Comparison of ENCODE assay signal across 14 mouse cellular contexts in genomic region chr3:115693390-115693789, GRCm38 (mm10). TPM values are rescaled to one million over a fixed set of nuclear protein-coding genes. Genes with fewer than 3 reads are reported as not detected.
DNase-seq lines count a peak whose midpoint lies in the region; ATAC-seq lines count a peak whose summit lies in the region.
"Had no signal": no experiment of that assay in that cellular context is flagged by ENCODE, and none has a peak within 500 bp of the region (broad histone marks: within the 10 kb centered on the region; RNA-seq: fewer than 3 reads in every experiment).

No protein-coding gene starts in this region.

- no peaks in the 10 kb centered on the region for H3K27me3 ChIP-seq in lung, embryonic 15.5 days
- no peaks in the 10 kb centered on the region for H3K27me3 ChIP-seq in hindbrain, embryonic 11.5 days (ENCODE audit: control insufficient read depth, insufficient read depth, low read length)
- H3K27me3 ChIP-seq: limb, embryonic 15.5 days; midbrain, embryonic 12.5 days had no signal

- H3K9ac ChIP-seq in lung, embryonic 15.5 days: no peak overlapping the region
- no peak overlapping the region for H3K9ac ChIP-seq in hindbrain, embryonic 11.5 days (ENCODE audit: low read depth, low read length)
- H3K9ac ChIP-seq: limb, embryonic 15.5 days; midbrain, embryonic 12.5 days had no signal

- intact Hi-C loops in left cerebral cortex, postnatal 14 days (cut with DNase I): no loop called here

- H3K9me3 ChIP-seq in lung, embryonic 15.5 days: no peaks in the 10 kb centered on the region
- H3K9me3 ChIP-seq in hindbrain, embryonic 11.5 days (ENCODE audit: control insufficient read depth, low read length): no peaks in the 10 kb centered on the region
- H3K9me3 ChIP-seq: hindbrain, embryonic 10.5 days; limb, embryonic 15.5 days; midbrain, embryonic 12.5 days had no signal

- ATAC-seq in lung, embryonic 15.5 days (ENCODE audit: borderline replicate concordance, extremely low read depth, low FRiP score, low TSS enrichment): no peak
- ATAC-seq in megakaryocyte progenitor cell, adult 5-6 weeks (replicated peaks; ENCODE audit: poor library complexity): peak; percentile 27
- ATAC-seq in hindbrain, embryonic 11.5 days (ENCODE audit: low FRiP score): no peak

- H3K4me1 ChIP-seq in lung, embryonic 15.5 days: no peaks in the 10 kb centered on the region
- H3K4me1 ChIP-seq in hindbrain, embryonic 11.5 days (replicated peaks; ENCODE audit: control insufficient read depth, insufficient read depth, low read length): no peaks in the 10 kb centered on the region
- H3K4me1 ChIP-seq: hindbrain, embryonic 10.5 days; limb, embryonic 15.5 days had no signal

- no peak overlapping the region for H3K4me2 ChIP-seq in lung, embryonic 15.5 days
- no peak overlapping the region for H3K4me2 ChIP-seq in hindbrain, embryonic 11.5 days (replicated peaks; ENCODE audit: low read depth, low read length)
- H3K4me2 ChIP-seq: limb, embryonic 15.5 days; midbrain, embryonic 12.5 days had no signal

- DNase-seq in lung, postnatal 36 days: no peak
- peak; percentile 57 for DNase-seq in T-cell, adult 2 months (ENCODE audit: low spot score)
- peak; percentile 64 for DNase-seq in induced T-regulatory cell, adult 2 months (ENCODE audit: low read depth)
- no peak for DNase-seq in left cerebral cortex, postnatal 14 days (ENCODE audit: low spot score in 2 of 2)
- DNase-seq in hindbrain, embryonic 11.5 days (ENCODE audit: low spot score): no peak
- DNase-seq in spleen, postnatal 14 days (ENCODE audit: low spot score in 2 of 2): no peak
- DNase-seq: cerebellum, adult 9-11 months; kidney, adult 11 months had no signal

- H3K4me3 ChIP-seq in lung, embryonic 15.5 days: no peak overlapping the region
- H3K4me3 ChIP-seq in hindbrain, embryonic 11.5 days (ENCODE audit: low read depth, low read length): no peak overlapping the region
- H3K4me3 ChIP-seq: hindbrain, embryonic 10.5 days; left cerebral cortex, adult 2 months; limb, embryonic 15.5 days; midbrain, embryonic 12.5 days had no signal

- H3K36me3 ChIP-seq in lung, embryonic 15.5 days: no peaks in the 10 kb centered on the region
- no peaks in the 10 kb centered on the region for H3K36me3 ChIP-seq in hindbrain, embryonic 11.5 days (ENCODE audit: control insufficient read depth, insufficient read depth, low read length)
- H3K36me3 ChIP-seq: hindbrain, embryonic 10.5 days; limb, embryonic 15.5 days; midbrain, embryonic 12.5 days had no signal

- H3K27ac ChIP-seq in lung, embryonic 15.5 days: peak overlapping the region; percentile 69
- H3K27ac ChIP-seq in hindbrain, embryonic 11.5 days (ENCODE audit: low read depth, low read length): no peak overlapping the region
- H3K27ac ChIP-seq: hindbrain, embryonic 10.5 days; left cerebral cortex, adult 2 months; limb, embryonic 15.5 days; midbrain, embryonic 12.5 days had no signal

- 74% methylated on average over 12 of the region's 12 CpGs for WGBS in lung, embryonic 15.5 days
- 89% methylated on average over 12 of the region's 12 CpGs for WGBS in hindbrain, embryonic 11.5 days

RNA-seq across cellular contexts. Expression of gene S1pr1, which starts 21.5 kb away (rescaled TPM):
- 32.0 and 34.2 TPM in 2 replicates for polyA plus RNA-seq in lung, embryonic 15.5 days (2015; fragmentation: Nextera tagmentation; extraction: Ambion mirVana)
- total RNA-seq in megakaryocyte progenitor cell, adult 5-6 weeks (2015): 0.98 and 2.7 TPM in 2 replicates
- 0.17 and 1.3 TPM in 2 replicates for total RNA-seq in megakaryocyte progenitor cell, adult 5-6 weeks (2017)
- 10 to 100 TPM; 79.8 to 86.9 TPM for total RNA-seq in left cerebral cortex, postnatal 14 days (2021)
- polyA plus RNA-seq in hindbrain, embryonic 11.5 days (2014; fragmentation: Nextera tagmentation; extraction: Ambion mirVana): 13.8 and 14.1 TPM in 2 replicates

Comparison
In these comparisons a context has a peak if more than half of its experiments do, and no peak if none do; other contexts are left out.
1. DNase-seq: peak in T-cell, adult 2 months (single experiment) and induced T-regulatory cell, adult 2 months (single experiment); none in lung, postnatal 36 days (single experiment), left cerebral cortex, postnatal 14 days (0 of 2), hindbrain, embryonic 11.5 days (single experiment) and spleen, postnatal 14 days (0 of 2).
2. RNA of gene S1pr1, which starts 21.5 kb away (total RNA-seq): 79.8 to 86.9 TPM in left cerebral cortex, postnatal 14 days; 0.17 to 2.7 TPM in megakaryocyte progenitor cell, adult 5-6 weeks; every median in the first group is over 10 times any median in the second.